Mouse (Mus musculus) E14TG2a.4 (cell line): ENCODE measurements around the gene Cftr.

Experiments
- CTCF ChIP-seq: conservative IDR thresholded peaks from 2 replicates; pipeline ENCODE4 v1.5.1; 2014; ENCODE audit warnings: low read length
- NANOG ChIP-seq: IDR thresholded peaks from 2 replicates; pipeline ENCODE4 v1.6.1; 2014; ENCODE audit warnings: borderline replicate concordance, low read length, mixed read lengths
- POU5F1 ChIP-seq: IDR thresholded peaks from 2 replicates; pipeline ENCODE4 v1.6.1; 2014; ENCODE audit warnings: low read length, borderline replicate concordance

DNA sequence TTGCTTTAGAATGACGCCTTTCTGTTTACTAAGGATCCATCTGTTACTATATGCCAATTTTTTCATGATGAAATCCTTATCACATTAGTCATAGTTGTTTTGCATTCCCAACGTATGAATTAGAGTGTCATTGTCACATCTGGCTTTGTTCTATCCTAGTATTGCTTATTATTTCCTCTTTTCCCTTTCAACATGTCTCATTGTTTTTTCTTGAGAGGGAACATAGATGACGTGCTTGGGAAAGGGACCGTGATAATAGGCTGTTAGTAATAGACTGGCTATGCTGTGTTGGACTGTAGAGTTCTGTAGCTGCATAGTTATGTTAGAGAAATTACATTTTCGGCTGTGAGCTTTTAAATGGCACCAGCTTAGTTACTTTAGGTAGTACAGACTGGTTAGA lies 131.6 kb downstream of the Cftr start:
- TF ChIP-seq CTCF, result no peak
- no peak for TF ChIP-seq POU5F1
- TF ChIP-seq NANOG, result no peak
